Mouse (Mus musculus) liver, embryonic 15.5 days (tissue): ENCODE measurements around the gene BC004004. TPM values are rescaled to one million over a fixed set of nuclear protein-coding genes. Genes with fewer than 3 reads are reported as not detected.
A peak's percentile ranks its signal among the peaks of the same experiment; 100 is the strongest.

Experiments used
- ATAC-seq: fragments of 200-750 bp; cut with Nextera tagmentation; 2 replicates; pipeline ENCODE4 v1.8.0; 2017; ENCODE audit warnings: moderate number of reproducible peaks, mild to moderate bottlenecking, moderate library complexity; ENCODE audit not compliant: insufficient read depth
- H3K27ac ChIP-seq: fragments of 300-500 bp; sonication (generic); replicated peaks from 2 replicates; pipeline ENCODE4 v1.5.1; 2015; ENCODE audit warnings: mild to moderate bottlenecking, inconsistent platforms
- H3K27me3 ChIP-seq: fragments of 300-500 bp; sonication (generic); 2 replicates; pipeline ENCODE4 v1.6.1; 2015; ENCODE audit warnings: mild to moderate bottlenecking, inconsistent platforms
- H3K36me3 ChIP-seq: fragments of 300-500 bp; sonication (generic); replicated peaks from 2 replicates; pipeline ENCODE4 v1.6.1; 2015; ENCODE audit warnings: moderate library complexity, mild to moderate bottlenecking, inconsistent platforms
- H3K4me1 ChIP-seq: fragments of 300-500 bp; sonication (generic); replicated peaks from 2 replicates; pipeline ENCODE4 v1.6.1; 2015; ENCODE audit warnings: inconsistent platforms
- H3K4me2 ChIP-seq: fragments of 300-500 bp; sonication (generic); 2 replicates; pipeline ENCODE4 v1.6.1; 2015; ENCODE audit warnings: moderate library complexity, mild to moderate bottlenecking, inconsistent platforms
- H3K4me3 ChIP-seq: fragments of 300-500 bp; sonication (generic); replicated peaks from 2 replicates; pipeline ENCODE4 v1.5.1; 2015; ENCODE audit warnings: mild to moderate bottlenecking, inconsistent platforms
- H3K9ac ChIP-seq: fragments of 300-500 bp; sonication (generic); 2 replicates; pipeline ENCODE4 v1.6.1; 2015; ENCODE audit warnings: moderate library complexity, mild to moderate bottlenecking, inconsistent platforms
- H3K9me3 ChIP-seq: fragments of 300-500 bp; sonication (generic); replicated peaks from 2 replicates; pipeline ENCODE4 v1.6.1; 2016; ENCODE audit warnings: inconsistent platforms
- WGBS: fragments of 180-500 bp; shearing (Covaris S2); methylation state at CpG from one replicate; pipeline ENCODE4 v1.1.7; 2015; ENCODE audit warnings: mixed read lengths; ENCODE audit not compliant: insufficient replicate concordance; 5-methylcytosine and 5-hydroxymethylcytosine counted together
- polyA plus RNA-seq: library from polyadenylated mRNA; unstranded; fragments of >200 nt; fragmentation: Nextera tagmentation; extraction: Ambion mirVana; gene quantifications from 2 replicates; pipeline ENCODE4 v1.2.1, GENCODE M21; 2015

Gene BC004004
- 62.7 and 69.9 TPM in 2 replicates for polyA plus RNA-seq

GRCm38 (mm10) chr17:29268682-29269348 lies at the start of gene BC004004:
TSS of gene BC004004 (plus strand) at chr17:29268788.
- H3K27me3 ChIP-seq = no peaks in the 10 kb centered on the region
- peak within 1 kb of the TSS; percentile 95 for H3K27ac ChIP-seq
- H3K4me3 ChIP-seq = peak within 1 kb of the TSS; percentile 91
- H3K9ac ChIP-seq = peak within 1 kb of the TSS; percentile 91
- no peaks in the 10 kb centered on the region for H3K36me3 ChIP-seq
- peak within 1 kb of the TSS; percentile 81 for H3K4me2 ChIP-seq
- peak; percentile 89 for ATAC-seq
- peaks cover 53% of the 10 kb centered on the region for H3K4me1 ChIP-seq
- WGBS = under 1% methylated on average over 61 of the region's 63 CpGs
- no peaks in the 10 kb centered on the region for H3K9me3 ChIP-seq

GRCm38 (mm10) chr17:29220631-29221030 lies 48.0 kb upstream of the BC004004 start:
- no peaks in the 10 kb centered on the region for H3K9me3 ChIP-seq
- H3K27ac ChIP-seq = no peak overlapping the region
- no peak overlapping the region for H3K9ac ChIP-seq
- H3K27me3 ChIP-seq = no peaks in the 10 kb centered on the region
- no peak overlapping the region for H3K4me2 ChIP-seq
- no peaks in the 10 kb centered on the region for H3K4me1 ChIP-seq
- H3K36me3 ChIP-seq = no peaks in the 10 kb centered on the region
- no peak for ATAC-seq
- H3K4me3 ChIP-seq = no peak overlapping the region
- WGBS = 78% methylated on average over 14 of the region's 14 CpGs

GRCm38 (mm10) chr17:29231109-29231508 lies 37.5 kb upstream of the BC004004 start:
- H3K4me2 ChIP-seq = no peak overlapping the region
- no peaks in the 10 kb centered on the region for H3K9me3 ChIP-seq
- no peak overlapping the region for H3K9ac ChIP-seq
- H3K36me3 ChIP-seq = no peaks in the 10 kb centered on the region
- H3K27ac ChIP-seq = no peak overlapping the region
- 55% methylated on average over 10 of the region's 10 CpGs for WGBS
- no peaks in the 10 kb centered on the region for H3K4me1 ChIP-seq
- no peak for ATAC-seq
- H3K27me3 ChIP-seq = peaks cover 29% of the 10 kb centered on the region
- no peak overlapping the region for H3K4me3 ChIP-seq

GRCm38 (mm10) chr17:29236111-29236510 lies 32.5 kb upstream of the BC004004 start:
- Histone ChIP-seq H3K4me2 (no peak overlapping the region), H3K27ac (no peak overlapping the region), H3K9me3 (no peaks in the 10 kb centered on the region), H3K9ac (no peak overlapping the region), H3K4me3 (no peak overlapping the region), H3K36me3 (no peaks in the 10 kb centered on the region), H3K27me3 (peaks cover 74% of the 10 kb centered on the region), H3K4me1 (peaks cover 2% of the 10 kb centered on the region; the same call in 1 of the 2 replicates)
- 50% methylated on average over 7 of the region's 7 CpGs for WGBS
- ATAC-seq = no peak

- H3K27me3 ChIP-seq = peaks cover 80% of the 10 kb centered on the region
- H3K27ac ChIP-seq = no peak overlapping the region
- H3K9me3 ChIP-seq = no peaks in the 10 kb centered on the region
- no peaks in the 10 kb centered on the region for H3K36me3 ChIP-seq
- H3K4me1 ChIP-seq = peaks cover 2% of the 10 kb centered on the region; the same call in 1 of the 2 replicates
- H3K4me2 ChIP-seq = peak overlapping the region; percentile 73
- no peak overlapping the region for H3K9ac ChIP-seq
- ATAC-seq = no peak
- H3K4me3 ChIP-seq = peak overlapping the region; percentile 46
- 1% methylated on average over 31 of the region's 32 CpGs for WGBS
These were observed 31.3 kb upstream of the BC004004 start for GRCm38 (mm10) chr17:29237267-29237771.

GRCm38 (mm10) chr17:29237772-29238420 lies 30.7 kb upstream of the BC004004 start, which contains the start of gene Cpne5:
TSS of gene Cpne5 (minus strand) at chr17:29238167.
- Histone ChIP-seq H3K9me3 (no peaks in the 10 kb centered on the region), H3K4me3 (peak within 1 kb of the TSS; percentile 46), H3K27ac (no peak within 1 kb of the TSS), H3K4me1 (peaks cover 2% of the 10 kb centered on the region; the same call in 1 of the 2 replicates), H3K9ac (no peak within 1 kb of the TSS), H3K36me3 (no peaks in the 10 kb centered on the region), H3K27me3 (peaks cover 84% of the 10 kb centered on the region), H3K4me2 (peak within 1 kb of the TSS; percentile 73)
- ATAC-seq = no peak
- under 1% methylated on average over 68 of the region's 73 CpGs for WGBS

GRCm38 (mm10) chr17:29238421-29238945 lies 30.1 kb upstream of the BC004004 start:
- H3K4me3 ChIP-seq = peak overlapping the region; percentile 46
- WGBS = 3% methylated on average over 23 of the region's 23 CpGs
- H3K9ac ChIP-seq = no peak overlapping the region

GRCm38 (mm10) chr17:29244912-29245311 lies 23.7 kb upstream of the BC004004 start:
- H3K9ac ChIP-seq = no peak overlapping the region
- H3K9me3 ChIP-seq = no peaks in the 10 kb centered on the region
- H3K4me1 ChIP-seq = no peaks in the 10 kb centered on the region; the same call in 1 of the 2 replicates

More at GRCm38 (mm10) chr17:29238421-29238945, 30.1 kb upstream of the BC004004 start:
- Histone ChIP-seq H3K4me2 (peak overlapping the region; percentile 73), H3K27ac (no peak overlapping the region), H3K27me3 (peaks cover 87% of the 10 kb centered on the region), H3K9me3 (no peaks in the 10 kb centered on the region), H3K4me1 (peaks cover 2% of the 10 kb centered on the region; the same call in 1 of the 2 replicates), H3K36me3 (no peaks in the 10 kb centered on the region)
- ATAC-seq = no peak

GRCm38 (mm10) chr17:29245725-29246124 lies 22.9 kb upstream of the BC004004 start:
- H3K9me3 ChIP-seq = no peaks in the 10 kb centered on the region
- H3K27me3 ChIP-seq = peaks cover 17% of the 10 kb centered on the region
- WGBS = 19% methylated on average over 7 of the region's 7 CpGs
- peaks cover 19% of the 10 kb centered on the region for H3K36me3 ChIP-seq
- no peak for ATAC-seq
- no peak overlapping the region for H3K9ac ChIP-seq
- H3K27ac ChIP-seq = no peak overlapping the region
- no peak overlapping the region for H3K4me2 ChIP-seq
- H3K4me3 ChIP-seq = no peak overlapping the region
- no peaks in the 10 kb centered on the region; the same call in 1 of the 2 replicates for H3K4me1 ChIP-seq

More at GRCm38 (mm10) chr17:29244912-29245311, 23.7 kb upstream of the BC004004 start:
- WGBS = 41% methylated on average over 12 of the region's 12 CpGs
- H3K4me2 ChIP-seq = no peak overlapping the region
- peaks cover 25% of the 10 kb centered on the region for H3K27me3 ChIP-seq
- H3K36me3 ChIP-seq = peaks cover 11% of the 10 kb centered on the region
- H3K4me3 ChIP-seq = no peak overlapping the region
- no peak for ATAC-seq
- no peak overlapping the region for H3K27ac ChIP-seq

GRCm38 (mm10) chr17:29246602-29247001 lies 22.0 kb upstream of the BC004004 start:
- Histone ChIP-seq H3K4me1 (peaks cover 3% of the 10 kb centered on the region; the same call in 1 of the 2 replicates), H3K27ac (no peak overlapping the region), H3K9me3 (no peaks in the 10 kb centered on the region), H3K27me3 (peaks cover 14% of the 10 kb centered on the region), H3K9ac (no peak overlapping the region), H3K4me3 (no peak overlapping the region), H3K36me3 (peaks cover 28% of the 10 kb centered on the region), H3K4me2 (no peak overlapping the region)
- ATAC-seq = no peak
- 33% methylated on average over 5 of the region's 5 CpGs for WGBS

- 74% methylated on average over 13 of the region's 13 CpGs for WGBS
- no peak overlapping the region for H3K4me2 ChIP-seq
- peaks cover 41% of the 10 kb centered on the region for H3K36me3 ChIP-seq
- H3K27me3 ChIP-seq = peaks cover 8% of the 10 kb centered on the region
- H3K4me1 ChIP-seq = peaks cover 11% of the 10 kb centered on the region
- no peaks in the 10 kb centered on the region for H3K9me3 ChIP-seq
- ATAC-seq = no peak
- no peak overlapping the region for H3K9ac ChIP-seq
- no peak overlapping the region for H3K27ac ChIP-seq
- H3K4me3 ChIP-seq = no peak overlapping the region
These were observed 20.7 kb upstream of the BC004004 start for GRCm38 (mm10) chr17:29247881-29248280.
